Mouse (Mus musculus): Measurements from ENCODE around the gene Tectb. TPM values are rescaled to one million over a fixed set of nuclear protein-coding genes. Genes with fewer than 3 reads are reported as not detected.

The Tectb gene
- total RNA-seq, 2 experiments from 2014 or later = 0.40 to 1.2 TPM

Small RNA genes within 50 kb of the gene (microRNA-seq; reads per million reads assigned to microRNA genes)
- gene Mir6715 = 9.0 reads per million, percentile 22 among the genes with 10 or more reads in this experiment

Other genes with a start within 250 kb of the Tectb start
- gene Gpam, start 53.5 kb upstream of the Tectb start, total RNA-seq (2021) = 100 to 1,000 TPM; 183 to 606 TPM
- not detected for gene Gucy2g, start 60.5 kb downstream of the Tectb start, total RNA-seq (2021)
- 100 to 1,000 TPM; 127 to 171 TPM for gene Acsl5, start 71.2 kb downstream of the Tectb start, total RNA-seq (2021)
- 10 to 100 TPM; 40.1 to 43.1 TPM for gene Zdhhc6, start 135.3 kb downstream of the Tectb start, total RNA-seq (2021)
- gene Vti1a, start 135.6 kb downstream of the Tectb start, total RNA-seq (2021) = 10 to 100 TPM; 33.5 to 37.4 TPM

Measured in adrenal gland, postnatal 36 days (tissue).